Mouse (Mus musculus): ENCODE measurements at regions not wholly inside any gene's neighbourhood (a gene's known extent, or its start where the extent isn't known, plus 50 kb on each side); places are given as distances from the start of the nearest gene placed in this dataset.

GRCm38 (mm10) chr16:93083756-93084155, 257.8 kb upstream of the Runx1 start:
- no peak overlapping the region for H3K4me3 ChIP-seq
- no peak overlapping the region for H3K4me2 ChIP-seq (replicated peaks)
- no peaks in the 10 kb centered on the region for H3K27me3 ChIP-seq (replicated peaks)
- H3K4me1 ChIP-seq: 0 out of 2 replicates have a peak, but pooled peaks cover 2% of the 10 kb centered on the region
- H3K9ac ChIP-seq: no peak overlapping the region
- ATAC-seq (ENCODE audit: low FRiP score, low read depth): no peak
- WGBS: 75% methylated on average over 2 of the region's 2 CpGs
- no peak overlapping the region for H3K27ac ChIP-seq
- no peaks in the 10 kb centered on the region for H3K9me3 ChIP-seq
- H3K36me3 ChIP-seq: no peaks in the 10 kb centered on the region

- 0 out of 2 replicates have a peak, but pooled peaks cover 2% of the 10 kb centered on the region for H3K4me1 ChIP-seq
- H3K27me3 ChIP-seq (replicated peaks): no peaks in the 10 kb centered on the region
- WGBS: 96% methylated on average over 1 of the region's 1 CpGs
- no peak overlapping the region for H3K4me3 ChIP-seq
- H3K9ac ChIP-seq: no peak overlapping the region
- ATAC-seq (ENCODE audit: low FRiP score, low read depth): no peak
- no peak overlapping the region for H3K4me2 ChIP-seq (replicated peaks)
- H3K27ac ChIP-seq: no peak overlapping the region
- no peaks in the 10 kb centered on the region for H3K9me3 ChIP-seq
- H3K36me3 ChIP-seq: no peaks in the 10 kb centered on the region
These were observed 257.2 kb upstream of the Runx1 start for GRCm38 (mm10) chr16:93083142-93083541.

- H3K4me3 ChIP-seq: no peak overlapping the region
- no peak overlapping the region for H3K4me2 ChIP-seq (replicated peaks)
- 91% methylated on average over 2 of the region's 2 CpGs for WGBS
- no peaks in the 10 kb centered on the region for H3K27me3 ChIP-seq (replicated peaks)
- no peak overlapping the region for H3K27ac ChIP-seq
- ATAC-seq (ENCODE audit: low FRiP score, low read depth): no peak
- no peak overlapping the region for H3K9ac ChIP-seq
- H3K36me3 ChIP-seq: no peaks in the 10 kb centered on the region
- H3K4me1 ChIP-seq: 0 out of 2 replicates have a peak, but pooled peaks cover 2% of the 10 kb centered on the region
- H3K9me3 ChIP-seq: no peaks in the 10 kb centered on the region
These were observed 255.6 kb upstream of the Runx1 start for GRCm38 (mm10) chr16:93081533-93081932.

- Histone ChIP-seq H3K4me3 (peak overlapping the region; percentile 11), H3K4me1 (0 out of 2 replicates have a peak, but pooled peaks cover 2% of the 10 kb centered on the region), H3K9me3 (no peaks in the 10 kb centered on the region), H3K9ac (no peak overlapping the region), H3K27ac (no peak overlapping the region), H3K36me3 (no peaks in the 10 kb centered on the region), H3K4me2 (replicated peaks) (peak overlapping the region; percentile 48), H3K27me3 (replicated peaks) (no peaks in the 10 kb centered on the region)
- WGBS: 38% methylated on average over 17 of the region's 17 CpGs
- no peak for ATAC-seq (ENCODE audit: low FRiP score, low read depth)
These were observed 253.9 kb upstream of the Runx1 start for GRCm38 (mm10) chr16:93079660-93080390.

- H3K9ac ChIP-seq: no peak overlapping the region
- H3K4me3 ChIP-seq: no peak overlapping the region
- H3K9me3 ChIP-seq: no peaks in the 10 kb centered on the region
- H3K27ac ChIP-seq: no peak overlapping the region
- no peak for ATAC-seq (ENCODE audit: low FRiP score, low read depth)
- no peaks in the 10 kb centered on the region for H3K27me3 ChIP-seq (replicated peaks)
- 0 out of 2 replicates have a peak, but pooled peaks cover 2% of the 10 kb centered on the region for H3K4me1 ChIP-seq
- 78% methylated on average over 3 of the region's 3 CpGs for WGBS
- no peaks in the 10 kb centered on the region for H3K36me3 ChIP-seq
- peak overlapping the region; percentile 48; the same call in 1 of the 2 replicates for H3K4me2 ChIP-seq (replicated peaks)
These were observed 253.0 kb upstream of the Runx1 start for GRCm38 (mm10) chr16:93078909-93079308.

GRCm38 (mm10) chr16:93075488-93075887, 249.5 kb upstream of the Runx1 start:
- no peak overlapping the region for H3K27ac ChIP-seq
- H3K27me3 ChIP-seq (replicated peaks): no peaks in the 10 kb centered on the region
- no peak overlapping the region for H3K4me3 ChIP-seq
- no peak for ATAC-seq (ENCODE audit: low FRiP score, low read depth)
- H3K4me1 ChIP-seq: 0 out of 2 replicates have a peak, but pooled peaks cover 2% of the 10 kb centered on the region
- H3K4me2 ChIP-seq (replicated peaks): no peak overlapping the region
- H3K9me3 ChIP-seq: no peaks in the 10 kb centered on the region
- 84% methylated on average over 11 of the region's 11 CpGs for WGBS
- no peaks in the 10 kb centered on the region for H3K36me3 ChIP-seq
- H3K9ac ChIP-seq: no peak overlapping the region

- WGBS: 78% methylated on average over 6 of the region's 6 CpGs
- no peak overlapping the region for H3K4me2 ChIP-seq (replicated peaks)
- H3K27ac ChIP-seq: no peak overlapping the region
- H3K36me3 ChIP-seq: no peaks in the 10 kb centered on the region
- no peaks in the 10 kb centered on the region for H3K4me1 ChIP-seq
- ATAC-seq (ENCODE audit: low FRiP score, low read depth): no peak
- H3K9ac ChIP-seq: no peak overlapping the region
- no peak overlapping the region for H3K4me3 ChIP-seq
- H3K27me3 ChIP-seq (replicated peaks): no peaks in the 10 kb centered on the region
- H3K9me3 ChIP-seq: no peaks in the 10 kb centered on the region
These were observed 246.2 kb upstream of the Runx1 start for GRCm38 (mm10) chr16:93072156-93072555.

- Histone ChIP-seq H3K36me3 (no peaks in the 10 kb centered on the region), H3K27me3 (replicated peaks) (no peaks in the 10 kb centered on the region), H3K9ac (no peak overlapping the region), H3K4me1 (no peaks in the 10 kb centered on the region), H3K4me3 (no peak overlapping the region), H3K27ac (no peak overlapping the region), H3K9me3 (no peaks in the 10 kb centered on the region), H3K4me2 (replicated peaks) (no peak overlapping the region)
- no peak for ATAC-seq (ENCODE audit: low FRiP score, low read depth)
- WGBS: 77% methylated on average over 6 of the region's 6 CpGs
These were observed 245.8 kb upstream of the Runx1 start for GRCm38 (mm10) chr16:93071726-93072125.

- Histone ChIP-seq H3K27me3 (replicated peaks) (no peaks in the 10 kb centered on the region), H3K9ac (no peak overlapping the region), H3K4me1 (no peaks in the 10 kb centered on the region), H3K4me3 (no peak overlapping the region), H3K9me3 (no peaks in the 10 kb centered on the region), H3K4me2 (replicated peaks) (no peak overlapping the region), H3K36me3 (no peaks in the 10 kb centered on the region), H3K27ac (no peak overlapping the region)
- ATAC-seq (ENCODE audit: low FRiP score, low read depth): no peak
- 82% methylated on average over 2 of the region's 2 CpGs for WGBS
These were observed 240.9 kb upstream of the Runx1 start for GRCm38 (mm10) chr16:93066821-93067220.

- no peak for ATAC-seq (ENCODE audit: low FRiP score, low read depth)
- Histone ChIP-seq H3K4me1 (no peaks in the 10 kb centered on the region), H3K36me3 (no peaks in the 10 kb centered on the region), H3K27me3 (replicated peaks) (no peaks in the 10 kb centered on the region), H3K9ac (no peak overlapping the region), H3K27ac (no peak overlapping the region), H3K4me3 (no peak overlapping the region), H3K4me2 (replicated peaks) (no peak overlapping the region), H3K9me3 (no peaks in the 10 kb centered on the region)
- 81% methylated on average over 4 of the region's 4 CpGs for WGBS
These were observed 235.7 kb upstream of the Runx1 start for GRCm38 (mm10) chr16:93061475-93062179.

- Histone ChIP-seq H3K9me3 (no peaks in the 10 kb centered on the region), H3K27ac (no peak overlapping the region), H3K4me1 (no peaks in the 10 kb centered on the region), H3K36me3 (no peaks in the 10 kb centered on the region), H3K9ac (no peak overlapping the region), H3K27me3 (replicated peaks) (no peaks in the 10 kb centered on the region), H3K4me2 (replicated peaks) (no peak overlapping the region), H3K4me3 (no peak overlapping the region)
- WGBS: 63% methylated on average over 3 of the region's 3 CpGs
- ATAC-seq (ENCODE audit: low FRiP score, low read depth): no peak
These were observed 230.3 kb upstream of the Runx1 start for GRCm38 (mm10) chr16:93056295-93056694.

GRCm38 (mm10) chr16:93055545-93055944, 229.6 kb upstream of the Runx1 start:
- 84% methylated on average over 4 of the region's 4 CpGs for WGBS
- Histone ChIP-seq H3K4me1 (no peaks in the 10 kb centered on the region), H3K9me3 (no peaks in the 10 kb centered on the region), H3K27me3 (replicated peaks) (no peaks in the 10 kb centered on the region), H3K9ac (no peak overlapping the region), H3K36me3 (no peaks in the 10 kb centered on the region), H3K27ac (no peak overlapping the region), H3K4me3 (no peak overlapping the region), H3K4me2 (replicated peaks) (no peak overlapping the region)
- ATAC-seq (ENCODE audit: low FRiP score, low read depth): no peak
